Mouse (Mus musculus) gastrocnemius, postnatal 36 days (tissue): ENCODE data around the gene Slc51b. TPM values are rescaled to one million over a fixed set of nuclear protein-coding genes. Genes with fewer than 3 reads are reported as not detected.

Experiments used
- DNase-seq, 2 experiments: peaks; one replicate each; pipeline ENCODE4 v3.0.0; 2022
- intact Hi-C: fragments of 180-260 bp; cut with DNase I; formaldehyde crosslinking; loops from one replicate; pipeline ENCODE4 v1.15.1; 2025
- total RNA-seq, 2 experiments: library from RNA; stranded (reverse); gene quantifications; 2 replicates each; pipeline ENCODE4 v1.2.3; 2021

Gene Slc51b
- total RNA-seq, 2 experiments from 2014 or later: not detected

GRCm38 (mm10) chr9:65375163-65375934, 47.4 kb downstream of the Slc51b start:
- intact Hi-C loops: no loop called here

GRCm38 (mm10) chr9:65374468-65375162, 48.1 kb downstream of the Slc51b start:
- intact Hi-C loops: no loop called here
- DNase-seq: peak in 1 of 2 experiments; percentile 37

More at GRCm38 (mm10) chr9:65375163-65375934, 47.4 kb downstream of the Slc51b start:
- no peak for DNase-seq

GRCm38 (mm10) chr9:65372449-65372848, 50.3 kb downstream of the Slc51b start:
- intact Hi-C loops: loop anchor here (2.0 kb wide), 1 partner anchor 58 kb away; no protein-coding TSS in a partner anchor
- peak in 1 of 2 experiments; percentile 30 for DNase-seq

GRCm38 (mm10) chr9:65371756-65372155, 51.0 kb downstream of the Slc51b start:
- DNase-seq: no peak
- intact Hi-C loops: loop anchor here (2.0 kb wide), 1 partner anchor 59 kb away; no protein-coding TSS in a partner anchor

GRCm38 (mm10) chr9:65365721-65366120, 57.0 kb downstream of the Slc51b start:
- no peak for DNase-seq
- intact Hi-C loops: no loop called here

- DNase-seq: no peak
- intact Hi-C loops: no loop called here
Observed at GRCm38 (mm10) chr9:65363684-65364083, 59.1 kb downstream of the Slc51b start.

Other genes with a start within 250 kb of the Slc51b start
- 1 to 10 TPM; 3.4 to 4.0 TPM for gene Parp16, start 227.6 kb downstream of the Slc51b start, total RNA-seq
- 10 to 100 TPM; 13.6 to 24.2 TPM for gene Cilp, start 157.8 kb downstream of the Slc51b start, total RNA-seq
- gene Clpx, start 128.7 kb downstream of the Slc51b start, total RNA-seq: 10 to 100 TPM; 46.9 to 65.0 TPM
- gene Pdcd7, start 76.9 kb downstream of the Slc51b start, total RNA-seq: 10 to 100 TPM; 10.3 to 12.6 TPM
- under 1 TPM in 1 of 2 experiments, not detected in 1; 0.56 TPM for gene Ubap1l, start 61.9 kb downstream of the Slc51b start, total RNA-seq
- gene Kbtbd13, start 31.3 kb downstream of the Slc51b start, total RNA-seq: 1 to 10 TPM; 6.7 to 8.9 TPM
- gene Rasl12, start 24.4 kb downstream of the Slc51b start, total RNA-seq: 1 to 10 TPM; 3.2 to 3.8 TPM
- gene Mtfmt, start 12.8 kb upstream of the Slc51b start, total RNA-seq: 1 to 10 TPM; 4.3 to 4.7 TPM
- 1 to 10 TPM; 7.9 to 8.8 TPM for gene Spg21, start 38.0 kb upstream of the Slc51b start, total RNA-seq
- not detected for gene Ankdd1a, start 97.2 kb upstream of the Slc51b start, total RNA-seq
- gene Plekho2, start 157.1 kb upstream of the Slc51b start, total RNA-seq: 1 to 10 TPM; 5.2 to 5.9 TPM
- gene Pif1, start 164.2 kb upstream of the Slc51b start, total RNA-seq: under 1 TPM in 1 of 2 experiments, not detected in 1; 0.92 TPM
- gene Rbpms2, start 206.7 kb upstream of the Slc51b start, total RNA-seq: 1 to 10 TPM; 1.7 to 1.9 TPM
- 100 to 1,000 TPM; 217 to 221 TPM for gene Oaz2, start 245.0 kb upstream of the Slc51b start, total RNA-seq